Mouse (Mus musculus) CH12F3 (cell line): ENCODE measurements around the gene Bbs9.

Experiments
- in situ Hi-C: fragments of 300-500 bp; cut with MboI; formaldehyde crosslinking; loops from 2 replicates; pipeline ENCODE4 v1.14.3; 2020; ENCODE audit warnings: low sequenced_read_pairs

The Bbs9 gene

GRCm38 (mm10) chr9:22779631-22780030, 304.1 kb downstream of the Bbs9 start:
- in situ Hi-C loops, result no loop called here

- in situ Hi-C loops, result no loop called here
Measured at GRCm38 (mm10) chr9:22786006-22786405, 310.5 kb downstream of the Bbs9 start.

- in situ Hi-C loops, result no loop called here
Measured at GRCm38 (mm10) chr9:22788423-22788822, 312.9 kb downstream of the Bbs9 start.

- in situ Hi-C loops, result no loop called here
Measured at GRCm38 (mm10) chr9:22788850-22789249, 313.3 kb downstream of the Bbs9 start.

GRCm38 (mm10) chr9:22789380-22790168, 314.1 kb downstream of the Bbs9 start:
- in situ Hi-C loops, result no loop called here

GRCm38 (mm10) chr9:22791208-22791607, 315.7 kb downstream of the Bbs9 start:
- in situ Hi-C loops, result no loop called here

- in situ Hi-C loops, result no loop called here
Measured at GRCm38 (mm10) chr9:22791750-22792149, 316.2 kb downstream of the Bbs9 start.

- in situ Hi-C loops, result no loop called here
Measured at GRCm38 (mm10) chr9:22793698-22794097, 318.2 kb downstream of the Bbs9 start.

GRCm38 (mm10) chr9:22800675-22801074, 325.2 kb downstream of the Bbs9 start:
- in situ Hi-C loops, result no loop called here

GRCm38 (mm10) chr9:22805981-22806380, 330.5 kb downstream of the Bbs9 start:
- in situ Hi-C loops, result no loop called here

GRCm38 (mm10) chr9:22806494-22806893, 331.0 kb downstream of the Bbs9 start:
- in situ Hi-C loops, result no loop called here

GRCm38 (mm10) chr9:22807693-22808092, 332.2 kb downstream of the Bbs9 start:
- in situ Hi-C loops, result no loop called here

- in situ Hi-C loops, result no loop called here
Measured at GRCm38 (mm10) chr9:22809621-22810126, 334.2 kb downstream of the Bbs9 start.

- in situ Hi-C loops, result no loop called here
Measured at GRCm38 (mm10) chr9:22810454-22810853, 334.9 kb downstream of the Bbs9 start.

- in situ Hi-C loops, result no loop called here
Measured at GRCm38 (mm10) chr9:22811931-22812330, 336.4 kb downstream of the Bbs9 start.

- in situ Hi-C loops, result no loop called here
Measured at GRCm38 (mm10) chr9:22814407-22815092, 339.0 kb downstream of the Bbs9 start.

GRCm38 (mm10) chr9:22815093-22815458, 339.6 kb downstream of the Bbs9 start:
- in situ Hi-C loops, result no loop called here

GRCm38 (mm10) chr9:22819539-22819938, 344.0 kb downstream of the Bbs9 start:
- in situ Hi-C loops, result no loop called here

- in situ Hi-C loops, result no loop called here
Measured at GRCm38 (mm10) chr9:22820646-22821185, 345.2 kb downstream of the Bbs9 start.

GRCm38 (mm10) chr9:22822770-22823169, 347.3 kb downstream of the Bbs9 start:
- in situ Hi-C loops, result no loop called here

GRCm38 (mm10) chr9:22823856-22824255, 348.3 kb downstream of the Bbs9 start:
- in situ Hi-C loops, result no loop called here

GRCm38 (mm10) chr9:22824910-22825309, 349.4 kb downstream of the Bbs9 start:
- in situ Hi-C loops, result no loop called here
